Mouse (Mus musculus): ENCODE results near the gene Tnfaip6.

DNA sequence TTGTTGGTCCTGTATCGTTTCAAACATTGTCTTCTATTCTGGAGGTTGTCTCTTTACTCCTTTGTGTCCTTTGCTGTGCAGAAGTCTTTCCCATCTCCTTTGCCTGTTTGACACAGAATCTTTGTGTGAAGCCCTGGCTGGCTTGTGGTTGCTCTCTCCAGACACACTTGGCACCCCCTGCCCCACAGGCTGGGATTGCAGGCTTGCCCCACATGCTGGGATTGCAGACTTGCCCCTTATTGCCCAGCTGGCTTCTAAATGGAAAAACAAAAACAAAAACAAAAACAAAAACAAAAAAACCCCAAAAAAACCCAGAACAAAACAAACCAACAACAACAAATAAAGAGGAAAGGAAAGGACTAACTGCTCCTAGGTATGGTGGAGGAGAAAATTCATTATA, 30.8 kb downstream of the Tnfaip6 start:
- TF ChIP-seq CTCF (IDR thresholded peaks at IDR 0.05; ENCODE audit: control insufficient read depth, insufficient read depth, insufficient read length) (no peak), USF1 (IDR thresholded peaks at IDR 0.05; ENCODE audit: low read depth) (no peak), FOSL1 (IDR thresholded peaks at IDR 0.05; ENCODE audit: insufficient read depth, low read length, poor library complexity, severe bottlenecking) (no peak)
